Mouse (Mus musculus) layer of hippocampus, postnatal 14 days (tissue): ENCODE measurements around the gene 3100002H09Rik. TPM values are rescaled to one million over a fixed set of nuclear protein-coding genes. Genes with fewer than 3 reads are reported as not detected.

ENCODE experiments used
- DNase-seq, 2 experiments: peaks; one replicate each; pipeline ENCODE4 v3.0.0; 2021 to 2022; ENCODE audit warnings: low spot score in 2 of 2, mixed read lengths in 1 of 2
- total RNA-seq, 2 experiments: library from RNA; stranded (reverse); gene quantifications; 2 replicates each; pipeline ENCODE4 v1.2.3; 2021

3100002H09Rik gene
- total RNA-seq, 2 experiments from 2014 or later = 0.45 to 0.92 TPM

DNA sequence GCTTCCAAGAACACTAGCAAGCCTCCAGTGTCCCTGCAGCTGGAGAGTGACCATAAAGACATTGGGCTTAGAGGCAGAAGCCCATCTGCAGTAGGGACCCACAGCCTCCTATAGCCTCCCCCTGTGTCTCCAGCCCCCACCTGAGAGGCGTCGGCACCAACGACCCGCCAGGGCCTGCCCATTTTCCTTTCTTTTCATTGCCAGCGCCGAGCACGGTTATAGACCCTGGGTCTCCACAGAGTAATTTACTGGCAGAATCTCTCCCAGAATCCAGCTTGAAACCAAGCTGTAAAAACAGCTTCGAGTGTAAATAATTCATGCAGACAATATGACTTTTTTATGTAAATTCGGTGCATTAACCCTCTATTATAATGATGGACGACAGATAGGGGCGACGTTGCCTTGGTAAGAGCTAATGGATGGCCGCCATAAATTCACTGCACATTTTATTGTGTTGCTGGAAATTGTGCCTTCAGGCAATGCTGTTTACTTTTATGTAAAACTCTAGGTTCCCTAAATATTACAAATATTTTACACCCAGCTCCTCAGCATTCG is 4.9 kb upstream of the 3100002H09Rik start:
- DNase-seq = no peak

DNA sequence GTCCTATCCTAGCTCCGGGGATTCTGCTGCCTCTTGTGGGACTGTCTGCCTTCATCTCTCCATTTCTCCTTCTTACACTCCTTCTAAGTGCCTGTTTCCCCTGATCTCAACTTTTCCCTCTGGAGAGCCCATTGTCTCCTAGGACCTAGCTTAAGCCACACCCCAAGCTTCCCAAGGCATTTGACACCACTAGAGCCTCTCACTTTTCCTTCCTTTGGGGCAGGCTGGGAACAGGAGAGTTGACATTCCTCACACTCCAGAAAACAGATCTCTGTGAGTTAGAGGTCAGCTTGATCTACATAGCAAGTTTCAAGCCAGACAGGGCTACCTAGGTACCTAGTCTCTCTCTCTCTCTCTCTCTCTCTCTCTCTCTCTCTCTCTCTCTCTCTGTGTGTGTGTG is 3.6 kb upstream of the 3100002H09Rik start:
- no peak for DNase-seq

DNA sequence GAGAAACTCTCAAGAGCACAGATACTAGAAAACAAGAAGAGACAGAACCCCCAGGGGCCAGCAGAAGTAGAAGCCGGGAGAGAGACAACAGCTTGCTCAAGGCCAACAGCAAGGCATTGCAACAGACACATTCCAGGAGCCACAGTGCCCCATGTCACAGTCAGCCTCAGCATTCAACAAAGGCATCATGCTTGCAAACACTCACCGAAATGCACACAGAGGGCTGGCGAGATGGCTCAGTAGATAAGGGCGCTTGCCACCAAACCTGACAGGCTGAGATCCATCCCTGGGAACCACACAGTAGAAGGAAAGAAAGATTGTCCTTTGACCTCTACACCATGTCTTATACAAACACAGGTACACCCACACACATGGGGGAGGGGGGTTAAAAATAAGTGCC is 1.2 kb upstream of the 3100002H09Rik start:
- DNase-seq = no peak

DNA sequence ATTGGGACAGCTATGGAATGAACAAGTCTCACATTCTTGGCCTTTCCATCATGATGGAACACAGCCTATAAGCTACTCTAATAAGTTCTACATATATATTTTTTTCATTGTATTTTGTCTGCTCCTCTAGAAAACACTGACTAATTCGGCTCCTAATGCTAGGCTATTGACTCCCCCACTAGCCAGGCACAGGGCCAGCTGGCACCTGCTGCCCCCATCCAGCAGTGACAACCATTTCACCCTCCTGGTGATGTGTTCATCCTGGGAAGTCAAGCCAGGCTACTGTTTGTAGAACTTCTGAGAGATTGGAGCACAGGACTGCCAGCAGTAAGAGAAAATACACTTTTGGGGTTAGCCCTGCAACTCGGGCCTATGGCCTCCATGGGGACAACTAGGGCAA is 537 bp downstream of the 3100002H09Rik start:
- DNase-seq = no peak

DNA sequence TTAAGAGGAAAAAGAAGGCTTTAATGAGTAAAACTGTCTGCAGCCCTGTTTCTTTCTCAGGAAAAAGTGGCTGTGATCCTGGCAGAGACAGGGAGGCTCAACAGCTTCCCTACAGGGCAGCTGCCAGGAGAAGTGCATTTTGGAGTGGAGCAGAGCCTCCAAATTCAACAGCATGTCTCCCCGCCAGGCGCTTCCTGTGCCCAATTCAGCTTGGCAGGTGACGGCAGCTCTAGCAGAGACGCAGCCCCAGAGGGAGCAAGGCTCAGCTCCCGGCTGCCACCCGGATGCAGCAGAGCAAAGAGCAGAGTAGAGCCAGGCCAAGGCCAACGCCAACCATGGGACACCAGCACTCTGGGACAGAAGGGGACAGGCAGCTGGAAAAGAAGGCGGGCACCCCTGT is 3.4 kb downstream of the 3100002H09Rik start:
- peak in 1 of 2 experiments; percentile 70 for DNase-seq

DNA sequence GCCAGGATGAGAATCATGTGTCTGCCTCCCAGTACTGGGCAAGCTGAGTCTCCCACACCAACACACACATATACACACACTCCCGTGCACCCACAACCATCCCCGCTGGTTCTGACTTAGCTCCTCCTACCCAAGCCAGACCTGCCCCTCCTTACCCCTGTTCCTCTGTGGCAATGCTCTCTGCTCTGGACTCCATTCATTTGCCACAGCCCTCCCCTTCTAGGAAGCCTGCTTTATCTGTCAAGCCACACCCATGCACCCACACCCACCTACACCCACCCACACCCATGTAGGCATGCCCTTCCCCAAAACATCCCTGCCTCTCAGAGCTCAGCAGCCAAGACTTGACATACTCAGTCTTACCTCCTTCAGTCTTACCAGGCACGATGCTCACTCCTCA is 4.4 kb downstream of the 3100002H09Rik start:
- DNase-seq = no peak

DNA sequence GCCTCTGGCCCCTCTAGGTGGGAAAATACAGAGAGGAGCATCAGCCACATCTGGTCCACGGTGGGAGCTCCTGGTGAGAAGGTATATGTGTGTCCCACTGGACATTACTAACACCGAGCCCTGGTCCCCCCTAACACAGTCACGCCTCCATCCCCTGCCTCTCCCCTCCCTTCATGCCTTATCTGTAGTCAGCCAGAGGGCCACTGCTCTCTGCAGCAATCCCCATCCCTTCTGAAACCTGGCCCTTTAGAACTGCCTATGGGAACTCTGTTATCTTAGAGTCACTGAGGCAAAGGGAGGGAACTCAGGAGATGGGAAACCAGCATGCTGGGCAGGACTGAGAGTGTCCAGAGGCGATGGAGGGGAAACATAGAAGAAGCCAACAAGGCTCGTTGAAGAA is 5.3 kb downstream of the 3100002H09Rik start:
- DNase-seq = no peak

DNA sequence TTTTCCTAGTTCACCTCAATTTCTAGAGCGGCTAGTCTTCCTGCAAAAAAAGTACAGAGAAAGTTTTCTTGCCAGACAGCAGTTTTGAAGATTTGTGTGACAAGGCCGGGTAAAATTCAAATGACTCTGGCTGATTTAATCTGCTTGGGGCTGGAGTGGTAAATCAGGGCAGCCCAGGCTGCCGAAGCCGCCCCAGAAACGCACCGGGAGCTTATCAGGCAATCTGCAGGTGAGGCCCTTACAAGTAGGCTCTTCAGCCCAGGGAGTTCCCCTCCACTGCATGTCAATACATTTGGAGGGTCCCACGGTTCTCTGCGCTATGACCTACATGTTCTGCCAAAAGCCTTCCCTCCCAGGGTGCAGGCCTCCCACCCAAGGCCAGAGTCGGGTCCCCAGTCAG is 6.9 kb downstream of the 3100002H09Rik start:
- DNase-seq = no peak

DNA sequence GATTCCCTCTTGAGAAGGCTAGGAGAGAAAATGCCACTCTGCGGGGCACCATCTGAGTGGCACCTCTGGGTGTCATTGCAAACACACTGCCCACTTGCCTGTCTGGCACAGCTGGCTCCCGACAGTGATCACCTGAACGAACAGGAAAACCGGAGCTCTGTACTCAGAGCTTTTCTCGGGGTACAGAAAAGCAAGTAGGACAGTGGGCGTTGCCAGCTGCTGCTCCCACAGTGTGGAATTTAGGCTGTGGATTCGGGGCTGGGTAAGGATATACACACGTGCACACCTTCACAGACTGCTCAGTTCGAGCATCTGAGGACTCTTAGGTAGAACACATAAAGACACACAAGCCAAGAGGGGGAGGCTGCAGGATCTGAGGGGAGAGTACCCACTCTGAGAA is 14.7 kb downstream of the 3100002H09Rik start:
- no peak for DNase-seq

DNA sequence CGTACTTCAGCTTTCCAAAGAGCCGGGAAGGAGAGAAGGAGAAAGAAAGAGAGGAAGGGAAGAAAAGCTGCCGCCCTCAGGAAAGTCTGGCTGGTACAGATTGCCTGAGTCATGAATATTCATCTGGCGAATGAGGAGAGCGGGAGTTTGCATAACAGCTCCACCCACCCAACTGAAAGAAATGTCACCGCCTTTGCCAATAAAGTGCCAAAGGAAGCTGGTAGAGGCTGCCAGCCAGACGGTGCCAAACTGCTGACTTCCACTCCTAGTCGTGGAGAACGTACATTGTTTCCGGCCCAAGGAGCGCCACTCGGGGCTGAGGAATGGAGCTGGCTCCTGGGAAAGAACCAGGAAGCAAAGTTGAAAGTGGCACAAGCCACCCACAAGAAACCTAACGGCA is 15.7 kb downstream of the 3100002H09Rik start:
- peak; percentile 68 to 89 for DNase-seq

DNA sequence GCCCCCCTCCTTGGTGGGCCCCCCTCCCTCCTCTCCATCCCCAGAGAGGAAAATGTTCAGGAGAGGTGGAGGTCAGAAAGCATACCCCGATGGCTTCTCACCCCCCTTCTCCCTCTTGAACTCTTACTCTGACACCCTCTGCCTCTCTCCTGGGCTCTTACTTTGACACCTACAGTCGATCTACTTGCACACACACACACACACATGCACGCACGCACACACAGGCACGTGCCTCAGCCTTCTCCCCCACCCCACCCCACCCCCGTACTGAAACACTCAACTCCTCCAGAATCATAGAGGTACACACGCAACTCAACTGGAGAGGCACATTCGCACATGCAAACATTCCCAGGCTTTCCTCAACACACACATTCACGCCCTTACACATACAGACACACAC is 16.9 kb downstream of the 3100002H09Rik start:
- no peak for DNase-seq

DNA sequence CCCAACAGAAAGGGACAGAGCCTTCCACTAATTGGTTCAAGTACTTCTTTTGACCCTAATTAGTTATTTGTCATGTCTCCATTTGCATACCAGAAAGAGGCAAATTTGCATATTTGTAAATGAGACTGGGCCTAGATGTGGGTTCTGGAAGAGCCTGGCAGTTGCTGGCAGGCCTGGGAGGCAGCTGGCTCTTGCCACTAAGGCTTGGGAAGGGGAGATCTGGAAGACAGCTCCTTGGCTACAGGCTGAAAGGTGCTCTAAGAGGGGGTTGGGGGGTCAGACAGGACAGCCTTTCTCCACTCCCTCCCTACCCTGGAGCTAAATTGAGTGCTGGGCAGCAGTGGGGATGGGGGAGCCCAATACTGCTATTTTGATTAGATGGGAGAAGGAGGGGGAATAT is 17.4 kb downstream of the 3100002H09Rik start:
- no peak for DNase-seq

DNA sequence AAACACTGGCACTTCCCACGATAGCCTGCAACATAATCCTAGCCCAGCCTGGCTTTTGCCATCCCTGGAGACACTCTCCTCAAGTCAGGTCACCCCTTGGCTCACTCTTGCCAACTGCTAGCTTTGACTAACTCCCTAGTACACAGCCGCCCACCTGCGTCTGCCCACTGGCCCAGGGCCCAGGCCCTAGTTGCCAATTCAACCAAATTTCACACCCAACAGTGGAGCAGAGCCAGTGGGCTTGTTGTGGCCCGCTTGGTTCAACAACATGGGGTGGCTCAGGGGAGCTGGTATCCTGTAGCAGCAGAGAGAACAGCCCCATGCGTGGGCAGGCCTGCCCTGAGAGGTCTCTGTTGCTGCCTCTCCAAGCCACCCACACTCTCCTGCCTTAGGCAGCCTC is 18.4 kb downstream of the 3100002H09Rik start:
- DNase-seq = peak in 1 of 2 experiments; percentile 64

DNA sequence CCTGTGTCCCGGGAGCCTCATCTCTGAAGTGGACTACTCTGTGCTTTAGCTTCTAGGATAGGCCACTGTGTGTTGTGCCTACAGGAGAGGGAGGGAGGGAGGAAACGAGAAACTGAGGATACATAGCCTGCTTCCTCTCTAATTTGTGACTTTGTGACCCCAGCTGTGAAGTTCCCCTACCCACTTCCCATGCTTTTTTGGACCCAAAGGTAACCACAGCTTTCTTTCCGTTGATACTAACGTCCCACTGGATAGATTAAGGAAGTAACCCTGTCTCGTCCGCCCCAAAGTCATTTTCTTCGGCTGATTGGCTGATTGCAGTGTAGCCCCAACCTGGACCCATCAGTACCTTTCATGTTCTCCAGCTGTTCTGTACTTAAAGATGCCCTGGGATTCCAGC is 29.9 kb downstream of the 3100002H09Rik start:
- no peak for DNase-seq

DNA sequence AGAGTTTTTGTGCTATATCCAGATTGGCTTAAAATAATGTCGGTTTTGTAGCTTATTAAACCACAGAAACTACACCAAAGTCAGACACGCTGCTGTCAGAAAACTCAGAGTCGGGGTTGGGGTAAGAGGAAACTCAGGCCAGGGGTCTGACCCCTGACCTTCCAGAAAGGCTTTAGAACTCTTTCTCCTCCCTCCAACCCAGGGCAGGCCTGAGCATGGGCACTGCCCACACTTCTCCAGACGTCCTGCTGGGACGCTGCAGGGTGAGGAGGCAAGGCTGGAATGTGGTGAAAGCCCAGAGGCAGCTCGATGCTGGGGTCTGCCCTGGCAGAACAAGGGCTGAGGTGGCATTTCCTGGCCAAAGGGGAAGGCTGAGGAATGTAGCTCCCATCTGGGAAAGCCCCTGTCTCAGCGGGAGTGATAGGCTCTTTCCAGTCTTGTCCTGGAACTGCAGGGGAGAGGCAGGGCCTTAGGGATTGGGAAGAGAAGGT is 34.6 kb downstream of the 3100002H09Rik start:
- no peak for DNase-seq

DNA sequence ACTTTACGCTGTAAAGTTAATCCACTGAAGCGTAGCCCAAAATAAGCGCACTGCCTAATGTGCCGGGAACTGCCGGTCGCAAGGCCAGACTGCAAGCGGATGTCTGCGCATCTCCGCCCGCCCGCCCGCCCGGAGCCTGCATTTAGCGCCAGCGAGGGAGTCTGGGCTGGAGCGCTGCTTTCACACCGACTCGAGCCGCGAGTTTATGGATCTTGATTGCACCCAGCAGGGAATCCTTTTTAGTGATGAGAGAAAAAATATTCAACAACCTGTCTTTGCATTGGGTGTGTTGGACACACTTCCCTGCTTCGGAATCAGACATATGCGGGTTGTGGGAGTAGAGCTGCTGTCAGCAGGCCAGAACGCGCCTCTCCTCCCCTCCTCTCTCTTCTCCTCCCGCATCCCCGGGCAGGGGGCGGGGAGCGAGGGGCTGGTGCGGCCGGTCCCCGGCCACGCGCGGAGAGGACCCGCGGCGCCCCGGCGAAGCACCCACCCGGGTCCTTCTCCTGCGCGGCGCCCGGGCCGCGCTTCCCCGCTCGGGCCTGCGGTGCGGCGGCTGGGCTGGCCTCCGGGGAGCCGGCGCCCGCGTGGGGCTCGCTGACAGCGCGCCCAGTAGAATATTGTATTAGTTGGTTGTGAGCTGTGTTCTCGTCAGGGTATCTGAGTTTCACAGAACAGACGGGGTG is 35.2 kb downstream of the 3100002H09Rik start:
- peak; percentile 66 to 83 for DNase-seq

DNA sequence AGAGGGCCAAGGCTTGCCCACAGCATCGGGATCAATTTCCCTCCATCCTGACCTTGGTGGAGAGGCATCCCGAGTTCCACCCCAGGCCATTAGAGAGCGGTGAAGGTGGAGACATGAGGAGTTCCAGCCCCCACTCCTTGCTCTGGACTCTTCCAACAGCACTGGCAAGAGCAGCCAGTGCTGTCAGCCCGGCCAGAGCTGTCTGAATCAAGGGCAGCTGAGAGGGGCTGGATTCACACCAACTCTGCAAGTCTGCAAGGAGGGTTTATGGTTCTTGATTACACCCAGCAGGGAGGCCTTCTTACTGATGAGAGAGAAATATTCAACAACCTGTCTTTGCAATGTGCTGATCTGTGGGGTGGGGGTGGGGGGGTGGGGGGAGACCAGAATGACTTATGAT is 37.0 kb downstream of the 3100002H09Rik start:
- DNase-seq = no peak

DNA sequence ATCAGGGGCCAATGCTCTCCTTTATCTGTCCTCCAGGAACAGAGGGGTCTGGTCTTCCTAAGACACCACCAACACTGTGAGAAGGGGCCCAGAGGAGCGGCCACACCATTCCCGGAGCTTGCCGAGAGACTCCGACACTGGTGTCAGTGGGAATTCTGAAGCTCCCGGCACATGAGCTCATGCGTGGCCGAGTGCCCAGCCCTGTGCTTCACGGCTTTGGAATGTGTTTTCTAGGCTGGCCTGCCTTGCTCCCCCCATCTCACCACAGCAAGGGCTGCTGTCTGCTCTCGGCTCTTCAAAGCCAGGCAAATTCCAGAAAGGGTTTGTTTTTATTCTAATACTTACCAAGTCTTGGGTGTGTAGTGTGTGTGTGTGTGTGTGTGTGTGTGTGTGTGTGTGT is 39.6 kb downstream of the 3100002H09Rik start:
- no peak for DNase-seq

DNA sequence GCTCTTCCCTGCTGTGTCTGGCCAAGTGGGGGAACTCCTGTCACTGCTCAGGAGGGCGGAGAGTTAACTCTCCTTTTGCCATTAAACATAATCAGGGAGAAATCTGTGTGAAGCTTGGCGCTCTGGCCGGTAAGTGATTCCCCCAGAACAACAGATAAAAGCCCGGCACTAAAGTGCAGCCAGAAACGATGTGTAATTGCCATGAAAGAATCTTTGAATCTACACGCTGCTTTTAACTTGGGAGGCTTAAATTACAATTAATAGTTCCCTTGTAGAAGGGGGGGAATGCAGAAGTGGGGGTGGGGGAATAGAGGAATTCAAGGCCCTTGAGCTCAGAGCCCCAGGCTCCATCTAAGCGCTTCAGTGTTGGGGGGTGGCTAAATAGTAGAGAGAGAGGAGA is 40.9 kb downstream of the 3100002H09Rik start:
- no peak for DNase-seq

DNA sequence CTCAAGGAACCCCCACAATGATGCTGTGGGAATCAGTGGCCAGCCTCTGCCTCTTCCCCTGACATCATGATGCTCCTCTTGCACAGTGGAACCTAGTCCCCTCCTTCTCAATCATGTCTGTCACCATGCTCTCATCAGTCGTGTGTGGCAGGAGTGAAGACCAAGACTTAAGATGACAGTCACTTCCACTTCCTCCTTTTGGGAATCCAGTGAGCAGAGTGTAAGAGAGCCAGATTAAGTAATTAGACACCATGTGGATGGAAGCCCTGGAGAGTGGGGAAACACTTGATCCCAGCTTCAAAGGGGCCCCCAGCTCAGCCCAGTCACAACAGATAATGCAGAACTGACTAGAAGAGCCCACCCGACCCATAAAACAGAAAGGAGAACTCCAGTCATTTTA is 47.2 kb downstream of the 3100002H09Rik start:
- no peak for DNase-seq

DNA sequence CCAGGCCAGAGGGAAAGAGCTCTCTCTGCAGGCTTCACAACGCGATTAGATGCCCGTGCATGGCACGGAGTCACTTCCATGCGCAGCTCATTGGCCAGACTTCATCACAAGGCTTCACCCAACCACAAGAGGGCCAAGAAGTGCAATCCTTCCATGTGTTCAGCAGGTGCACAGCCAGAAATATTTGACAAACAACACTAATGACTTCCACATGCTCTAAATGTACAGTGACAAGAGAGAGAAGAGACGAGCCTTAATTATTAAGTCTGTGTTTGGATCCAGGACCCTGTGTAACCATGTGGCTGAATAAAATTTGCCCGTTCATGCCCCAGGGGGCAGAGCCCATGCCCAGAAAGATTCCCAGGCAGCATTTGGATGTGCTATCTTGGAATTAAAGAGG is 47.9 kb downstream of the 3100002H09Rik start:
- DNase-seq = peak; percentile 35 to 59
